Mouse (Mus musculus): ENCODE results near the gene Trp53tg5. TPM values are rescaled to one million over a fixed set of nuclear protein-coding genes. Genes with fewer than 3 reads are reported as not detected.
A peak's percentile ranks its signal among the peaks of the same experiment; 100 is the strongest.

Trp53tg5 gene
- polyA plus RNA-seq, 1 experiment from 2014 or later: not detected

- no peaks in the 10 kb centered on the region for H3K9me3 ChIP-seq (ENCODE audit: low read depth, low read length)
- H3K27ac ChIP-seq (ENCODE audit: low read depth): peak overlapping the region; percentile 60; the same call in 1 of the 2 replicates
- DNase-seq (peak; percentile 59), ATAC-seq (ENCODE audit: insufficient read depth) (peak; percentile 57)
- H3K4me3 ChIP-seq (ENCODE audit: low read depth, low read length): peak overlapping the region; percentile 70
- 3% methylated on average over 29 of the region's 29 CpGs for WGBS
- H3K36me3 ChIP-seq (ENCODE audit: insufficient read depth): no peaks in the 10 kb centered on the region
- peak overlapping the region; percentile 80 for H3K9ac ChIP-seq
- H3K4me1 ChIP-seq (ENCODE audit: insufficient read depth): peaks cover 24% of the 10 kb centered on the region
- H3K4me2 ChIP-seq: peak overlapping the region; percentile 87
- TF ChIP-seq CTCF (IDR thresholded peaks at IDR 0.05; ENCODE audit: low read depth): no peak
- H3K27me3 ChIP-seq (ENCODE audit: insufficient read depth, low read length): no peaks in the 10 kb centered on the region
Measured at GRCm38 (mm10) chr2:164442315-164443050, 31.0 kb downstream of the Trp53tg5 start.

- no peak overlapping the region for H3K27ac ChIP-seq (ENCODE audit: low read depth)
Measured at GRCm38 (mm10) chr2:164441731-164442130, 31.8 kb downstream of the Trp53tg5 start.

DNA sequence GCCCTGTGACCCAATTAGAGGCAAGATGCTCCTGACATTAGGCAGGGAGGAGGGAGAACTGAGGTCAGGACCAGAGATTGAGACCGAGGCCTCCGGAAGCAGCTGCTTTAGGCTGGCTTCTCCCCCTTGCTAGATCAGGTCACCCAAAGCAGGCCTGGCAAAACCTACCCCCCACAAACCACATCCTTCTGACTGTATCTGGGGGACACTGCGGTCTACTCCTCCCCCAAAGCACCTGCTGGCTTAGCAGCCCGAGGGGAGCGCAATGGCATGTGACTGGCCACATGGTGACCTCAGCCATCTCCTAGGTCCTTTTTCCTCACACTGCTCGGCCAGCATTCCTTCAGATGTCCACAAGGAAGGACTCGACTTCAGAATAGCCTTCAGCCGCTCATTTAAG, 32.4 kb downstream of the Trp53tg5 start:
- TF ChIP-seq CTCF (IDR thresholded peaks at IDR 0.05; ENCODE audit: low read depth): no peak
- peak overlapping the region; percentile 70 for H3K4me3 ChIP-seq (ENCODE audit: low read depth, low read length)
- H3K27ac ChIP-seq (ENCODE audit: low read depth): 0 out of 2 replicates have a peak overlapping the region, but pooled peaks have one; percentile 33
- no peak for ATAC-seq (ENCODE audit: insufficient read depth)
- no peaks in the 10 kb centered on the region for H3K36me3 ChIP-seq (ENCODE audit: insufficient read depth)
- no peak for DNase-seq
- 31% methylated on average over 8 of the region's 8 CpGs for WGBS
- peak overlapping the region; percentile 87 for H3K4me2 ChIP-seq
- peak overlapping the region; percentile 34; the same call in 1 of the 2 replicates for H3K9ac ChIP-seq
- H3K4me1 ChIP-seq (ENCODE audit: insufficient read depth): peaks cover 36% of the 10 kb centered on the region
- no peaks in the 10 kb centered on the region for H3K27me3 ChIP-seq (ENCODE audit: insufficient read depth, low read length)
- no peaks in the 10 kb centered on the region for H3K9me3 ChIP-seq (ENCODE audit: low read depth, low read length)

More at GRCm38 (mm10) chr2:164441731-164442130, 31.8 kb downstream of the Trp53tg5 start:
- Histone ChIP-seq H3K4me3 (ENCODE audit: low read depth, low read length) (peak overlapping the region; percentile 70), H3K9ac (peak overlapping the region; percentile 80), H3K27me3 (ENCODE audit: insufficient read depth, low read length) (no peaks in the 10 kb centered on the region), H3K4me1 (ENCODE audit: insufficient read depth) (peaks cover 31% of the 10 kb centered on the region), H3K4me2 (peak overlapping the region; percentile 87), H3K9me3 (ENCODE audit: low read depth, low read length) (no peaks in the 10 kb centered on the region), H3K36me3 (ENCODE audit: insufficient read depth) (no peaks in the 10 kb centered on the region)
- no peak for TF ChIP-seq CTCF (IDR thresholded peaks at IDR 0.05; ENCODE audit: low read depth)
- no peak for DNase-seq
- WGBS: 33% methylated on average over 7 of the region's 7 CpGs
- no peak for ATAC-seq (ENCODE audit: insufficient read depth)

GRCm38 (mm10) chr2:164440314-164440713, 33.2 kb downstream of the Trp53tg5 start:
- WGBS: 55% methylated on average over 5 of the region's 5 CpGs
- 0 out of 2 replicates have a peak overlapping the region, but pooled peaks have one; percentile 70 for H3K4me3 ChIP-seq (ENCODE audit: low read depth, low read length)

DNA sequence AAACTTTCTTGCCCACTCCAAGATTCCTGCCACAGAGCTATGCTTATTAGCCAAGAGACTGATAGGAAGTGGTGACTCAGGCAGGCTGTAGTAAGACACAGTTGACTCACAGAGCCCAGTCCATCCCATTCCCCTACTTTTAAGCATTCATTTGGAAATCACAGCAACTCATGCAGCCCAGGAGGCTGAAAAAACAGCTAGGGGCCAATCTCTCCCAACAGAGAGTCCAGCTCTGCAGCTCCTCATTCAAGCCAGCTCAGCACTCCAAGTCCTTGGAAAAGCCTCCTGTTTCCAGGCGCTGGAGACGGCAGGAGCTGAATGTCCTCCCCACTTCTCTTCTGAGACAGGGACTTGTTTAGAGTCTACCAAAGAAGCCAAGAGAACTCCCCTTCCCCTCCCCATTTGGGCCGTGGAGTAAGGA, 34.5 kb downstream of the Trp53tg5 start:
- no peak for ATAC-seq (ENCODE audit: insufficient read depth)
- 45% methylated on average over 3 of the region's 3 CpGs for WGBS
- no peaks in the 10 kb centered on the region for H3K9me3 ChIP-seq (ENCODE audit: low read depth, low read length)
- peaks cover 43% of the 10 kb centered on the region for H3K4me1 ChIP-seq (ENCODE audit: insufficient read depth)
- no peak overlapping the region for H3K9ac ChIP-seq
- H3K4me3 ChIP-seq (ENCODE audit: low read depth, low read length): no peak overlapping the region
- DNase-seq: no peak
- H3K36me3 ChIP-seq (ENCODE audit: insufficient read depth): no peaks in the 10 kb centered on the region
- H3K27ac ChIP-seq (ENCODE audit: low read depth): no peak overlapping the region
- H3K27me3 ChIP-seq (ENCODE audit: insufficient read depth, low read length): no peaks in the 10 kb centered on the region
- no peak for TF ChIP-seq CTCF (IDR thresholded peaks at IDR 0.05; ENCODE audit: low read depth)
- H3K4me2 ChIP-seq: peak overlapping the region; percentile 25; the same call in 1 of the 2 replicates

More at GRCm38 (mm10) chr2:164440314-164440713, 33.2 kb downstream of the Trp53tg5 start:
- H3K27ac ChIP-seq (ENCODE audit: low read depth): no peak overlapping the region
- H3K9me3 ChIP-seq (ENCODE audit: low read depth, low read length): no peaks in the 10 kb centered on the region
- no peaks in the 10 kb centered on the region for H3K27me3 ChIP-seq (ENCODE audit: insufficient read depth, low read length)
- peak; percentile 73 for DNase-seq
- peaks cover 37% of the 10 kb centered on the region for H3K4me1 ChIP-seq (ENCODE audit: insufficient read depth)
- no peaks in the 10 kb centered on the region for H3K36me3 ChIP-seq (ENCODE audit: insufficient read depth)
- H3K4me2 ChIP-seq: peak overlapping the region; percentile 87
- H3K9ac ChIP-seq: no peak overlapping the region
- peak; percentile 35 for ATAC-seq (ENCODE audit: insufficient read depth)
- TF ChIP-seq CTCF (IDR thresholded peaks at IDR 0.05; ENCODE audit: low read depth): no peak

DNA sequence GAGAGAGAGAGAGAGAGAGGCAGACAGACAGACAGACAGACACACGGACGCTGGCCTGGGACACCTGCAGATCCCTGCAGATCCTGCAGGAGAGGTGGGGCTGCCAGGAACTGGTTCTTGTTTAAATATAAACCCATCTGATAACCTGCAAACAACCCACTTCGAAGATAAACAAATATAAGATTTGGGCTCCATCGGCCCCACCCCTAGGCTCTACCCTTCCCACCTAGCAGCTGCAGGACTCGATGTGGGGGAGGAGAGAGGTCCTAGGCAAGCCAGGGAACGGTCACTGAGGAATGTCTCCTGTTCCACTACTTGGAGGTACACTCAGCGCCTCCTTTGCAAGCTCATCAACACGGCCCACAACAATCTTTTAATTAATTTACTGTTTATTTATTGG, 35.3 kb downstream of the Trp53tg5 start:
- DNase-seq (no peak), ATAC-seq (ENCODE audit: insufficient read depth) (no peak)
- Histone ChIP-seq H3K4me3 (ENCODE audit: low read depth, low read length) (no peak overlapping the region), H3K27me3 (ENCODE audit: insufficient read depth, low read length) (no peaks in the 10 kb centered on the region), H3K4me1 (ENCODE audit: insufficient read depth) (peaks cover 45% of the 10 kb centered on the region), H3K27ac (ENCODE audit: low read depth) (no peak overlapping the region), H3K9me3 (ENCODE audit: low read depth, low read length) (no peaks in the 10 kb centered on the region), H3K4me2 (peak overlapping the region; percentile 25; the same call in 1 of the 2 replicates), H3K36me3 (ENCODE audit: insufficient read depth) (no peaks in the 10 kb centered on the region), H3K9ac (no peak overlapping the region)
- 28% methylated on average over 8 of the region's 8 CpGs for WGBS
- TF ChIP-seq CTCF (IDR thresholded peaks at IDR 0.05; ENCODE audit: low read depth): no peak

GRCm38 (mm10) chr2:164437710-164438109, 35.8 kb downstream of the Trp53tg5 start:
- Histone ChIP-seq H3K9ac (no peak overlapping the region), H3K4me1 (ENCODE audit: insufficient read depth) (peaks cover 51% of the 10 kb centered on the region), H3K4me2 (peak overlapping the region; percentile 26), H3K9me3 (ENCODE audit: low read depth, low read length) (no peaks in the 10 kb centered on the region), H3K36me3 (ENCODE audit: insufficient read depth) (no peaks in the 10 kb centered on the region), H3K4me3 (ENCODE audit: low read depth, low read length) (no peak overlapping the region), H3K27ac (ENCODE audit: low read depth) (peak overlapping the region; percentile 27; the same call in 1 of the 2 replicates), H3K27me3 (ENCODE audit: insufficient read depth, low read length) (no peaks in the 10 kb centered on the region)
- no peak for TF ChIP-seq CTCF (IDR thresholded peaks at IDR 0.05; ENCODE audit: low read depth)
- DNase-seq: no peak
- WGBS: 47% methylated on average over 6 of the region's 6 CpGs
- ATAC-seq (ENCODE audit: insufficient read depth): no peak
